Mouse (Mus musculus): ENCODE results near the gene Rbms2. TPM values are rescaled to one million over a fixed set of nuclear protein-coding genes. Genes with fewer than 3 reads are reported as not detected.

Rbms2 gene
- polyA plus RNA-seq, 1 experiment, result 95.4 TPM

GRCm38 (mm10) chr10:128133650-128134332, 46.3 kb downstream of the Rbms2 start:
- Histone ChIP-seq H3K4me3 (ENCODE audit: insufficient read depth, low read depth, low read length) (no peak overlapping the region), H3K27ac (replicated peaks; ENCODE audit: low read depth, low read length) (no peak overlapping the region), H3K4me1 (ENCODE audit: control insufficient read depth, insufficient read depth, insufficient read length, low read length) (no peaks in the 10 kb centered on the region)

- no peak overlapping the region for H3K27ac ChIP-seq (replicated peaks; ENCODE audit: low read depth, low read length)
- no peaks in the 10 kb centered on the region for H3K4me1 ChIP-seq (ENCODE audit: control insufficient read depth, insufficient read depth, insufficient read length, low read length)
- H3K4me3 ChIP-seq (ENCODE audit: insufficient read depth, low read depth, low read length), result no peak overlapping the region
Measured at GRCm38 (mm10) chr10:128131812-128132211, 48.3 kb downstream of the Rbms2 start.

GRCm38 (mm10) chr10:128131297-128131696, 48.8 kb downstream of the Rbms2 start:
- H3K4me3 ChIP-seq (ENCODE audit: insufficient read depth, low read depth, low read length), result no peak overlapping the region

GRCm38 (mm10) chr10:128128143-128128542, 52.0 kb downstream of the Rbms2 start:
- Histone ChIP-seq H3K27ac (replicated peaks; ENCODE audit: low read depth, low read length) (no peak overlapping the region), H3K4me1 (ENCODE audit: control insufficient read depth, insufficient read depth, insufficient read length, low read length) (no peaks in the 10 kb centered on the region), H3K4me3 (ENCODE audit: insufficient read depth, low read depth, low read length) (no peak overlapping the region)

More at GRCm38 (mm10) chr10:128131297-128131696, 48.8 kb downstream of the Rbms2 start:
- no peaks in the 10 kb centered on the region for H3K4me1 ChIP-seq (ENCODE audit: control insufficient read depth, insufficient read depth, insufficient read length, low read length)
- no peak overlapping the region for H3K27ac ChIP-seq (replicated peaks; ENCODE audit: low read depth, low read length)

- H3K4me1 ChIP-seq (ENCODE audit: control insufficient read depth, insufficient read depth, insufficient read length, low read length), result no peaks in the 10 kb centered on the region
- no peak overlapping the region for H3K27ac ChIP-seq (replicated peaks; ENCODE audit: low read depth, low read length)
- H3K4me3 ChIP-seq (ENCODE audit: insufficient read depth, low read depth, low read length), result no peak overlapping the region
Measured at GRCm38 (mm10) chr10:128127497-128127896, 52.6 kb downstream of the Rbms2 start.

- Histone ChIP-seq H3K4me1 (ENCODE audit: control insufficient read depth, insufficient read depth, insufficient read length, low read length) (no peaks in the 10 kb centered on the region), H3K4me3 (ENCODE audit: insufficient read depth, low read depth, low read length) (no peak overlapping the region), H3K27ac (replicated peaks; ENCODE audit: low read depth, low read length) (no peak overlapping the region)
Measured at GRCm38 (mm10) chr10:128125951-128126350, 54.1 kb downstream of the Rbms2 start.

GRCm38 (mm10) chr10:128124831-128125230, 55.3 kb downstream of the Rbms2 start:
- Histone ChIP-seq H3K4me3 (ENCODE audit: insufficient read depth, low read depth, low read length) (no peak overlapping the region), H3K4me1 (ENCODE audit: control insufficient read depth, insufficient read depth, insufficient read length, low read length) (no peaks in the 10 kb centered on the region), H3K27ac (replicated peaks; ENCODE audit: low read depth, low read length) (no peak overlapping the region)

- H3K4me1 ChIP-seq (ENCODE audit: control insufficient read depth, insufficient read depth, insufficient read length, low read length), result no peaks in the 10 kb centered on the region
- H3K27ac ChIP-seq (replicated peaks; ENCODE audit: low read depth, low read length), result no peak overlapping the region
- no peak overlapping the region for H3K4me3 ChIP-seq (ENCODE audit: insufficient read depth, low read depth, low read length)
Measured at GRCm38 (mm10) chr10:128123833-128124232, 56.3 kb downstream of the Rbms2 start.

GRCm38 (mm10) chr10:128111227-128111626, 68.9 kb downstream of the Rbms2 start:
- no peak overlapping the region for H3K27ac ChIP-seq (replicated peaks; ENCODE audit: low read depth, low read length)

GRCm38 (mm10) chr10:128110103-128110761, 69.9 kb downstream of the Rbms2 start:
- H3K27ac ChIP-seq (replicated peaks; ENCODE audit: low read depth, low read length), result no peak overlapping the region
- H3K4me3 ChIP-seq (ENCODE audit: insufficient read depth, low read depth, low read length), result no peak overlapping the region
- H3K4me1 ChIP-seq (ENCODE audit: control insufficient read depth, insufficient read depth, insufficient read length, low read length), result no peaks in the 10 kb centered on the region

More at GRCm38 (mm10) chr10:128111227-128111626, 68.9 kb downstream of the Rbms2 start:
- Histone ChIP-seq H3K4me3 (ENCODE audit: insufficient read depth, low read depth, low read length) (no peak overlapping the region), H3K4me1 (ENCODE audit: control insufficient read depth, insufficient read depth, insufficient read length, low read length) (no peaks in the 10 kb centered on the region)

- H3K27ac ChIP-seq (replicated peaks; ENCODE audit: low read depth, low read length), result peak overlapping the region; percentile 23
- peak overlapping the region; percentile 60 for H3K4me3 ChIP-seq (ENCODE audit: insufficient read depth, low read depth, low read length)
- peaks cover 16% of the 10 kb centered on the region for H3K4me1 ChIP-seq (ENCODE audit: control insufficient read depth, insufficient read depth, insufficient read length, low read length)
Measured at GRCm38 (mm10) chr10:128097587-128097971, 82.5 kb downstream of the Rbms2 start.

- Histone ChIP-seq H3K4me3 (ENCODE audit: insufficient read depth, low read depth, low read length) (peak overlapping the region; percentile 60), H3K27ac (replicated peaks; ENCODE audit: low read depth, low read length) (peak overlapping the region; percentile 9), H3K4me1 (ENCODE audit: control insufficient read depth, insufficient read depth, insufficient read length, low read length) (peaks cover 15% of the 10 kb centered on the region)
Measured at GRCm38 (mm10) chr10:128096693-128097586, 83.2 kb downstream of the Rbms2 start.

- H3K4me1 ChIP-seq (ENCODE audit: control insufficient read depth, insufficient read depth, insufficient read length, low read length), result peaks cover 12% of the 10 kb centered on the region
- H3K27ac ChIP-seq (replicated peaks; ENCODE audit: low read depth, low read length), result no peak overlapping the region
- H3K4me3 ChIP-seq (ENCODE audit: insufficient read depth, low read depth, low read length), result peak overlapping the region; percentile 19; the same call in 1 of the 2 replicates
Measured at GRCm38 (mm10) chr10:128096313-128096692, 83.8 kb downstream of the Rbms2 start.

GRCm38 (mm10) chr10:128095003-128095636, 85.0 kb downstream of the Rbms2 start:
- no peak overlapping the region for H3K4me3 ChIP-seq (ENCODE audit: insufficient read depth, low read depth, low read length)
- peak overlapping the region; percentile 60 for H3K27ac ChIP-seq (replicated peaks; ENCODE audit: low read depth, low read length)
- H3K4me1 ChIP-seq (ENCODE audit: control insufficient read depth, insufficient read depth, insufficient read length, low read length), result peaks cover 12% of the 10 kb centered on the region

Data from brown adipose tissue, adult 24 weeks (tissue).